Mouse (Mus musculus): ENCODE data around the gene Gpr155. TPM values are rescaled to one million over a fixed set of nuclear protein-coding genes. Genes with fewer than 3 reads are reported as not detected.

Gpr155 gene
- polyA plus RNA-seq, 3 experiments from 2014 or later, result 22.1 to 24.3 (median 24.1) TPM

- no peak for ATAC-seq
Measured at GRCm38 (mm10) chr2:73317426-73317825, 68.9 kb downstream of the Gpr155 start.

GRCm38 (mm10) chr2:73314311-73314710 lies 72.1 kb downstream of the Gpr155 start:
- ATAC-seq, result no peak

GRCm38 (mm10) chr2:73313117-73313501 lies 73.3 kb downstream of the Gpr155 start:
- peak; percentile 18 for ATAC-seq

GRCm38 (mm10) chr2:73312152-73313116 lies 73.9 kb downstream of the Gpr155 start, which contains the start of the genes Scrn3 and Cir1:
Gene Scrn3, plus strand, starts transcription at chr2:73312601.
Gene Cir1, minus strand, starts transcription at chr2:73312701.
- peak; percentile 97 for ATAC-seq

GRCm38 (mm10) chr2:73306006-73306405 lies 80.4 kb downstream of the Gpr155 start:
- no peak for ATAC-seq

GRCm38 (mm10) chr2:73304506-73304905 lies 81.9 kb downstream of the Gpr155 start:
- ATAC-seq, result no peak

GRCm38 (mm10) chr2:73302722-73303121 lies 83.7 kb downstream of the Gpr155 start:
- no peak for ATAC-seq

- ATAC-seq, result no peak
Measured at GRCm38 (mm10) chr2:73301979-73302378, 84.4 kb downstream of the Gpr155 start.

- no peak for ATAC-seq
Measured at GRCm38 (mm10) chr2:73298841-73299240, 87.5 kb downstream of the Gpr155 start.

GRCm38 (mm10) chr2:73298154-73298553 lies 88.2 kb downstream of the Gpr155 start:
- ATAC-seq, result peak; percentile 21

GRCm38 (mm10) chr2:73295023-73295422 lies 91.3 kb downstream of the Gpr155 start:
- ATAC-seq, result no peak

Other genes with a start within 250 kb of the Gpr155 start
- 10 to 100 TPM; 68.4 to 91.6 (median 88.3) TPM for gene Ola1, start 167.6 kb downstream of the Gpr155 start, polyA plus RNA-seq (2017; shearing (Covaris generic))
- gene Sp9, start 114.6 kb downstream of the Gpr155 start, polyA plus RNA-seq (2017; shearing (Covaris generic)), result not detected
- gene Scrn3, start 74.0 kb downstream of the Gpr155 start, polyA plus RNA-seq (2017; shearing (Covaris generic)), result 10 to 100 TPM in 2 of 3 experiments, 1 to 10 TPM in 1; 8.8 to 13.5 (median 12.5) TPM
- 10 to 100 TPM; 18.9 to 30.4 (median 30.3) TPM for gene Cir1, start 73.9 kb downstream of the Gpr155 start, polyA plus RNA-seq (2017; shearing (Covaris generic))
- 100 to 1,000 TPM in 1 of 3 experiments, 10 to 100 TPM in 2; 61.5 to 101 (median 68.3) TPM for gene Wipf1, start 143.2 kb upstream of the Gpr155 start, polyA plus RNA-seq (2017; shearing (Covaris generic))
- gene Chrna1, start 193.8 kb upstream of the Gpr155 start, polyA plus RNA-seq (2017; shearing (Covaris generic)), result not detected